Mouse (Mus musculus) hindbrain, embryonic 12.5 days (tissue): Measurements from ENCODE around the gene Rpp40. TPM values are rescaled to one million over a fixed set of nuclear protein-coding genes. Genes with fewer than 3 reads are reported as not detected.

Source experiments
- polyA plus RNA-seq: library from polyadenylated mRNA; unstranded; fragments of >200 nt; fragmentation: Nextera tagmentation; extraction: Ambion mirVana; gene quantifications from 2 replicates; pipeline ENCODE4 v1.2.1, GENCODE M21; 2016

Rpp40 gene
- polyA plus RNA-seq, 1 experiment from 2014 or later = 14.9 TPM

Other genes starting within 250 kb of the Rpp40 start
- gene Cdyl, start 246.5 kb downstream of the Rpp40 start, polyA plus RNA-seq = 13.2 and 14.1 TPM in 2 replicates
- gene Ppp1r3g, start 52.5 kb upstream of the Rpp40 start, polyA plus RNA-seq = 1.1 and 1.4 TPM in 2 replicates
- gene Fars2, start 211.1 kb upstream of the Rpp40 start, polyA plus RNA-seq = 27.8 and 28.9 TPM in 2 replicates
- gene Lyrm4, start 211.2 kb upstream of the Rpp40 start, polyA plus RNA-seq = 22.0 and 23.3 TPM in 2 replicates